ENCODE assay signal across 9 mouse cellular contexts in the genomic region with DNA sequence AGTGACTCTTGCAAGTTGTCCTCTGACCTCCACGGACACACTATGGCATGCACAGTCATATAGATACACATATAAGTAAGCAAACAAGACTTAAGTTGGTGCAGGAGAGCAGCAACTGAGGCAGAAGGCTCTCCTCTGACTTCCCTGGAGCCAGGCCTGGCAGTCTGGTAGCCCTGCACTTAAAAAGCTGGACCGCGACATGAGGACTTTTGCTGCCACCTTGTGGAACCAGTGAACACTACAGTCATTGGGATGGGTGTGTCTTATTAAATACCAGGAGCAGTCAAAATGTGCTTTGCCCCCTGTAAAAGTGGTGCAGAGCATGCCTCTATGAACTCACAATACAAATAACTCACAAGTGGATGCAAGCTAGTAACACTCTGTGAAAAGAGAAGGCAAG. TPM values are rescaled to one million over a fixed set of nuclear protein-coding genes. Genes with fewer than 3 reads are reported as not detected.
DNase-seq lines count a peak whose midpoint lies in the region; ATAC-seq and TF ChIP-seq lines count a peak whose summit lies in the region.
"Had no signal": no experiment of that assay in that cellular context is flagged by ENCODE, and none has a peak within 500 bp of the region (broad histone marks: within the 10 kb centered on the region; RNA-seq: fewer than 3 reads in every experiment).

No protein-coding gene starts in this region.

- TF ChIP-seq POLR2A in brain, embryonic 14.5 days (IDR thresholded peaks at IDR 0.05; ENCODE audit: borderline replicate concordance, extremely low read depth, insufficient read depth, insufficient read length, poor library complexity, severe bottlenecking), result no peak
- TF ChIP-seq POLR2A in olfactory bulb, adult 2 months (IDR thresholded peaks at IDR 0.05; ENCODE audit: insufficient read depth, low read depth, low read length), result no peak

- H3K27ac ChIP-seq in layer of hippocampus, adult 2 months, result no peak overlapping the region
- H3K27ac ChIP-seq in lung, embryonic 14.5 days (ENCODE audit: low read depth), result no peak overlapping the region
- no peak overlapping the region for H3K27ac ChIP-seq in olfactory bulb, adult 2 months (ENCODE audit: insufficient read depth, low read depth, low read length)
- H3K27ac ChIP-seq: heart, embryonic 13.5 days had no signal

- no peaks in the 10 kb centered on the region for H3K36me3 ChIP-seq in E14TG2a.4 (ENCODE audit: insufficient read depth, low read length)
- H3K36me3 ChIP-seq in lung, embryonic 14.5 days (ENCODE audit: insufficient read depth), result 0 out of 2 replicates have a peak, but pooled peaks cover 1% of the 10 kb centered on the region
- H3K36me3 ChIP-seq: heart, embryonic 13.5 days had no signal

- peak; percentile 96 for DNase-seq in brain, embryonic 14.5 days (ENCODE audit: low read depth)
- DNase-seq in fibroblast of lung, adult 2 months (ENCODE audit: low read depth), result peak; percentile 77
- DNase-seq in heart, postnatal 25 days (ENCODE audit: low spot score), result peak; percentile 64
- DNase-seq in layer of hippocampus, adult 2 months (ENCODE audit: low spot score in 2 of 2), result peak; percentile 78 to 80
- DNase-seq in lung, embryonic 14.5 days, result peak; percentile 98
- peak; percentile 69 for DNase-seq in testis, postnatal 14 days (ENCODE audit: low spot score)

- intact Hi-C loops in heart, postnatal 25 days (cut with DNase I), result loop anchor here (1.0 kb wide), 1 partner anchor 54 kb away; no protein-coding TSS in a partner anchor

- H3K9ac ChIP-seq in lung, embryonic 14.5 days, result no peak overlapping the region
- H3K9ac ChIP-seq: heart, embryonic 13.5 days had no signal

- peaks cover 68% of the 10 kb centered on the region for H3K4me1 ChIP-seq in E14TG2a.4 (replicated peaks; ENCODE audit: low read depth, low read length)
- H3K4me1 ChIP-seq in lung, embryonic 14.5 days (ENCODE audit: insufficient read depth), result peaks cover 9% of the 10 kb centered on the region; the same call in 1 of the 2 replicates
- H3K4me1 ChIP-seq in olfactory bulb, adult 2 months (ENCODE audit: control insufficient read depth, insufficient read depth, low read length), result no peaks in the 10 kb centered on the region

- peak; percentile 92 for TF ChIP-seq CTCF in E14TG2a.4 (conservative IDR thresholded peaks at IDR 0.05; ENCODE audit: low read length)
- TF ChIP-seq CTCF in brain, embryonic 14.5 days (IDR thresholded peaks at IDR 0.05; ENCODE audit: borderline replicate concordance, extremely low read depth, insufficient read depth, insufficient read length), result peak; percentile 95
- peak; percentile 95 for TF ChIP-seq CTCF in layer of hippocampus, adult 2 months (conservative IDR thresholded peaks at IDR 0.05)
- TF ChIP-seq CTCF in lung, embryonic 14.5 days (IDR thresholded peaks at IDR 0.05; ENCODE audit: low read depth), result peak; percentile 98
- TF ChIP-seq CTCF in olfactory bulb, adult 2 months (IDR thresholded peaks at IDR 0.05; ENCODE audit: insufficient read depth, low read depth, low read length), result peak; percentile 47; the same call in 1 of the 2 replicates

- ATAC-seq in lung, embryonic 14.5 days (ENCODE audit: insufficient read depth), result peak; percentile 55

- no peaks in the 10 kb centered on the region for H3K9me3 ChIP-seq in E14TG2a.4 (ENCODE audit: low read length)
- H3K9me3 ChIP-seq in lung, embryonic 14.5 days (ENCODE audit: low read depth, low read length), result no peaks in the 10 kb centered on the region
- H3K9me3 ChIP-seq: heart, embryonic 13.5 days had no signal

- H3K27me3 ChIP-seq in E14TG2a.4 (ENCODE audit: insufficient read depth, low read length), result peaks cover 4% of the 10 kb centered on the region; the same call in 1 of the 2 replicates
- no peaks in the 10 kb centered on the region for H3K27me3 ChIP-seq in lung, embryonic 14.5 days (ENCODE audit: insufficient read depth, low read length)
- H3K27me3 ChIP-seq: heart, embryonic 13.5 days had no signal

- 5% methylated on average over 3 of the region's 3 CpGs for WGBS in lung, embryonic 14.5 days
- WGBS in olfactory bulb, adult 2 months, result 4% methylated on average over 3 of the region's 3 CpGs

- H3K4me3 ChIP-seq in E14TG2a.4 (replicated peaks; ENCODE audit: low read length), result no peak overlapping the region
- no peak overlapping the region for H3K4me3 ChIP-seq in layer of hippocampus, adult 2 months
- no peak overlapping the region for H3K4me3 ChIP-seq in lung, embryonic 14.5 days (ENCODE audit: low read depth, low read length)
- no peak overlapping the region for H3K4me3 ChIP-seq in olfactory bulb, adult 2 months (ENCODE audit: insufficient read depth, low read depth, low read length)
- H3K4me3 ChIP-seq: heart, embryonic 13.5 days had no signal

- H3K4me2 ChIP-seq in lung, embryonic 14.5 days, result no peak overlapping the region
- H3K4me2 ChIP-seq: heart, embryonic 13.5 days had no signal

RNA-seq across cellular contexts. Expression of a gene that starts 6.6 kb away (rescaled TPM):
- 5.8 and 6.2 TPM in 2 replicates for polyA plus RNA-seq in brain, embryonic 14.5 days (2012; rRNA removed)
- 1 to 10 TPM; 4.2 TPM for total RNA-seq in heart, postnatal 25 days (2021)
- total RNA-seq in layer of hippocampus, adult 2 months (2021), result 1 to 10 TPM; 5.0 to 5.1 TPM
- polyA plus RNA-seq in lung, embryonic 14.5 days (2014; fragmentation: Nextera tagmentation; extraction: Ambion mirVana), result 5.3 and 6.9 TPM in 2 replicates
- polyA plus RNA-seq in olfactory bulb, adult 2 months (2012; ENCODE audit: insufficient read depth, insufficient read length, low replicate concordance, missing spikeins), result not detected in 2 replicates

RNA-seq across cellular contexts. Expression of a gene that starts 47.6 kb away (rescaled TPM):
- polyA plus RNA-seq in brain, embryonic 14.5 days (2012; rRNA removed), result 15.0 and 19.6 TPM in 2 replicates
- under 1 TPM in 1 of 2 experiments, not detected in 1; 0.08 TPM for total RNA-seq in heart, postnatal 25 days (2021)
- total RNA-seq in layer of hippocampus, adult 2 months (2021), result 1 to 10 TPM; 3.5 to 4.9 TPM
- 2.3 and 4.1 TPM in 2 replicates for polyA plus RNA-seq in lung, embryonic 14.5 days (2014; fragmentation: Nextera tagmentation; extraction: Ambion mirVana)
- not detected in 2 replicates for polyA plus RNA-seq in olfactory bulb, adult 2 months (2012; ENCODE audit: insufficient read depth, insufficient read length, low replicate concordance, missing spikeins)

Comparison
In these comparisons a context has a peak if more than half of its experiments do, and no peak if none do; other contexts are left out.
1. CTCF ChIP-seq: peak in every context shown above with its lines; median percentile 98 in lung, embryonic 14.5 days; 95 in brain, embryonic 14.5 days; 95 in layer of hippocampus, adult 2 months; 92 in E14TG2a.4; 47 in olfactory bulb, adult 2 months.